Mouse (Mus musculus) cerebellum, postnatal 14 days (tissue): ENCODE data around the gene Mcfd2.

Experiments
- DNase-seq, 2 experiments: peaks; one replicate each; pipeline ENCODE4 v3.0.0; 2021; ENCODE audit warnings: mixed read lengths in 2 of 2

Gene Mcfd2

DNA sequence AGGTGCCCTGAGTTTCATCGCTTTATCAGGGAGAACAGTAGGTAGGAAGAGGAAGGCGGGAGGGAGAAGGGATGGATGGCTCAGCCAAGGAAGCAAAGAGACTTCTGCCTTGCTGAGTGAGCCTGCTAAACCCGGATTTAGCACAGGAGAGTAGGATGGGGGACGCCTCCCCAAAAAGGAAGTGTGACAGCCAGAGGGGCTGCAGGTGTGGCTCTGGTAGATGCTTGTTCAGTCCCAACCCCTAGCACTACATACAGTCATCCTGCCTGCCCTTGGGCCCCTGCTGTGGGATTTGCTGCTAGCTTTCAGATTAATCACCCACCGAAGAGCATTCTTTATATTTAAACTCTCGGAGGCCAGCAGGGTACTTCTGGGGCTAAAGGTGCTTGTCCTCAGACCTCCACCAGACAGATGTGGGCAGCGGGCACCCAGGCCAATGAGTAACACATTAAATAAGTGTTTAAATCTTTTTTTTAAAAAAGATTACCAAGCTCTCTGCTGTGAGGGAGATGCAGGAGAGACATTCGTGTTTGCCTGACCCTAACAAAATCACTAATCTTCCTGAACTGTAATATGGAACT is 21.6 kb upstream of the Mcfd2 start:
- DNase-seq: no peak

DNA sequence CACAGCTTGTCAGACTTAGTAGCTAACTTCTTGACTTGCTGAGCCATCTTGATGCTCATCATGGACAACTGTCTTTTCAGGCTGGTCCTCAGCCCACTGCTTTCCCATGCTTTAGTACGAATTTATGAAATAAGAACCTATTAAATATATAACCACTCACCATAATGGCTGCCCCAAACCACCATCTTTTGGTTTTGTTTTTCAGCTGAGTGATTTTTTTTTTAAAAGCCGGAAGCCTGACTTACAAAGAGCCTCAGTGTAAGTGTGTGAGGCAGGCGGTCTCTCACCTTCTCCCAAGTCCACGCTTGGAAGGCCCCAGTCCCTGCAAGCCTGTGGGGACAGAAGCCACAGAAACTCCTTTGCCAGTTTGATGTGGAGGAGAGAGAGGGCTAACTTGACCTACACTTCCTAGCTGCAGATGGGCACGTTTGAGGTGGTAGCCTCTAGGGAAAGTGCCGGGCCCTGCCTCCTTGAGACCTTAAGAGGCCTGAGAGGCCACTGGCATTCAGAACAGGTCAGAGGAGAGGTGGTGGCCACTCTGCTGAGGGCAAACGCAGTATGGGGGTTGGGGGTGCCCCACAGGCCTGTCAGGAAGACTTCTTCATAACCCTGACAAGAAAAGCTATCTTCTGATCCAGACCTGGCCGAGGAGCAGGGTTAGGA is 20.9 kb upstream of the Mcfd2 start:
- no peak for DNase-seq

DNA sequence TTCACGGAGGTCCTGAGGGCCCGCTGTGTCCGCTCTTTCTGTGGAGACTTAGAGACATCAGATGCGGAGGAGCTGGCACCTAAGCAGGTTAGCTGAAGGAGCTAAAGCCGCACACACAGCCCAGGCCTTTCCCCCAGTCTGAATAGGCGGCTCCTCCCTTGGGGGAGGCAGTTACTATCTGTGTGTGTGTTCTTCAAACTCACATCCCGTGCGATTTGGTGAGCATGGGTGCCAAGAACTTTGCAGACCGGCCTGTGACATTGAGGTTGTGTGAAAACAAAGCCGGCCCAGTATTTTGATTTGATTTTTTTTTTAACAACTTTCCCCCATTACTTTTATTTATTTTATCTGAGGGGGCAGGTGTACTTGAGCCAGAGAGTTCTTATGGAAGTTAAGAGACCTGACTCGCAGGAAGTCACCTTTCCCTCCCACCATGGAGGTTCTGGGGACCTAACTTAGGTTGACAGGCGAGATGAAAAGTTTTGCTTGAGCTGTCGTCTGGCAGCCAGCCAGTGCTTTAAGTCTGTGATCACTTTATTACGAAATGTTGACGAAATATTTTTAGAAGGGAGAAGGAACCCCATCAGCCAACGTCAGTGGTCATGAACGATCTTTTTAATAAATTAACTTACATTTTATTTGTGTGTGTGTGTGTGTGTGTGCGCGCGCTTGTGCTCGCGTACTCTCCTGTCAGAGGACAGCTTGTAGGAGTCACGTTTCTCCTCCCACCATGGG is 20.2 kb upstream of the Mcfd2 start:
- no peak for DNase-seq

DNA sequence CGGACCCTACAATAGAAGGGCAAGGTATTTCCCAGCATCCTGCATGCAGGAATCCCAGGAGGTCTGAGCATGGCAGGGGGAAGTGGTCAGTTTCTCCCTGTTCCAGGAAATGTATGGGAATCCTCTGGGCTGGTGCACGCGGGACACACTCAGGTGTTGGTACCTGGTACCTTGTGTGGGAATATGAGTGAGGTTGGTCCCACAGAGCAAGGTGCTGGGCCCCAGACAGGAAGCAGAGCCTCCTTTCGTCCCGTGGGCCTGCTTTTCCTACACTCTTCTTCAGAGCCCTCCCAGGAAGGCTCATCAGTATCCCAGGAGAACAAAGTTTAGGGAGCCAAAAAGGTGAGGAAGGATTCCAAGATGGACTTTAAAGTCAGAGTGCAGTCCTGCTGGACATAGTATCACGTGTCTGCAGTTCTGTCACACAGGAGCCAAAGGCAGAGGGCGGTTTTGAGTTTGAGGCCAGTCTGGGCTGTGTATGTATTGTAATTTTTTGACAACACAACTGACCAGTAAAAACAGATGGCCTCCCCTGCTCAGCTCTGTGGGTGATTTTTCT is 18.8 kb upstream of the Mcfd2 start:
- DNase-seq: no peak

DNA sequence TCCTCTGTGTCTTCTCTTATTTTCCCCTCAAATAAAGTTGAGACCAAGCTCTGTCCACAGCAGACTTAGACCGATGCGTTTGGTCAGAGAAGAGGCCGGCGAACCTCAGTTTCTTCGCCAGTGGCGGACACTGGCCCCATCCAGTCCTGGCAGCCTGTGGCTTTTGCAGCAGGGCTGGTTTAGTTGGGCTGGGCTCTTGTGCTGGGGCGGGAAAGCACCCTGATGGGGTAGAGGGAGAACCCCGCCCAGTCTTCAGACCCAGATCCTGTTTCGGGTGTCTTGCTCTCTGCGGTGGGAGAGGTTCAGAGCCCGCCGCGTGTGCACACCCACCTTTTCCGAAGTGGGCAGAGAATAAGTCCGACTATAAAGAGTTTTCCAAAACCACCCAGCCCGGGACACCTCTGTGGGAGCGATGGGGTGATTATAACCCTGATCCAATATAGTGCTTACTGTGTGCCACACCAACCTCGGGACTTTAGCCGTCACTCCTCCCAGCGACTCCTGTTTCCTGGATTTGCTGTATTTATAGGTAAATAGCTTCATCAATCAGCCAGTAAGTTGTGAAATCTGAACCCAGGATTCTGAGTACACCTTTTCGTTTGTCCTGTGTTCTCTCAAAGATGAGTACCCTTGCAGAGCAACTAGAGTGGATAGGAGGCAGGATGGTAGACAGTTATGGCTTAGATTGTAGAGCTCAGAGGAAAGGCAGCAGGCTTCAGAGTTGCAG is 18.2 kb upstream of the Mcfd2 start:
- no peak for DNase-seq

DNA sequence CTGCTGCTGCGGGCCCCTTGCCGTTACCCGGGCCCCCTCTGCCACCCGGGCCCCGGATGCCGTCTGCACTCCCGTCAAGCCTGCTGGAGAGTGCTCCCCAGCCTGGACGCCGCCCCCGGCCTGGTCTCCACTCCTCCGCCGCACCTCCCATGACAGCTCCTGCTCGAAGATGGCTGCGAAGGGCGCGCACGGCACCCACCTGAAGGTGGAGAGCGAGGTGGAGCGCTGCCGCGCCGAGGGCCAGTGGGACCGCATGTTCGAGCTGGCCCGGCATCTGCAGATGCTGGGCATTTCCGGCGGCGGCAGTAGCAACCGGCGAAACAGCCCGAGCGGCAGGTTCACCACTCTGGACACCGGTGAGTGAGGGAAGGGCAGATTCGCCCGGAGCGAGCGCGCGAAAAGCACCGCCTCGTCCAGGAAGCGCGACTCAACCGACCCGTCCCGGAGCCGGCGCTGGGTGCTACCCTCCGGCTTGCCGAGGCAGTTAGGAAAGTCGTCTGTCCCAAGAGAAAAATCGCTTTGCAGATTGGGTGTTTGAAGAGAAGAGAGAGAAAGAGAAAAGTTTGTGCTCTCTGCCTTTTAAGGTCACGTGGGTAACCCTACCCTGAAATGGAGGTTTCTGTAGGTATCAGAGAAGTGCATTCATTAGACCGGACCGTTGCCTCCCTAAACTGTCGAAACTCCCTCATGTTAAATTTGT is 17.5 kb upstream of the Mcfd2 start:
- peak; percentile 40 to 43 for DNase-seq

DNA sequence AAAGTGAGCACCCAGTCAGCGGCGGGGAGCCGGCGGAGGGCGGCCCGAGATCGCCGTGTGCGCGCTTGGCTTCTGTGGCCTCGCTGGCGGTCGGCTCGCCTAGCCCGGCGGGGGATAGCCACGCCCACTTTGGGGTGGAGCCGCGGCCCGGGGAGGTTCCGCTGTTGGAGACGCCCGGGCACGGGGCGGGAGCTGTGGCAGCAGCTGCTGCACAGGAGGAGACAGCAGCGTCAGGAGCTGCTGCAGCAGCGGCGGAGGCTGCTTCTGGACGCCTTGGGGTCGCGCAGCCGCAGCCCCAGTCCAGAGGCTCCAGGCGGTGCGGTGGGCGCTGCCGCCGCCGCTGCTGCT is 16.9 kb upstream of the Mcfd2 start, which contains the start of gene Ttc7:
TSS of gene Ttc7 (plus strand) at position 181 of the 348 bp plus-strand sequence.
- DNase-seq: peak; percentile 78 to 81

DNA sequence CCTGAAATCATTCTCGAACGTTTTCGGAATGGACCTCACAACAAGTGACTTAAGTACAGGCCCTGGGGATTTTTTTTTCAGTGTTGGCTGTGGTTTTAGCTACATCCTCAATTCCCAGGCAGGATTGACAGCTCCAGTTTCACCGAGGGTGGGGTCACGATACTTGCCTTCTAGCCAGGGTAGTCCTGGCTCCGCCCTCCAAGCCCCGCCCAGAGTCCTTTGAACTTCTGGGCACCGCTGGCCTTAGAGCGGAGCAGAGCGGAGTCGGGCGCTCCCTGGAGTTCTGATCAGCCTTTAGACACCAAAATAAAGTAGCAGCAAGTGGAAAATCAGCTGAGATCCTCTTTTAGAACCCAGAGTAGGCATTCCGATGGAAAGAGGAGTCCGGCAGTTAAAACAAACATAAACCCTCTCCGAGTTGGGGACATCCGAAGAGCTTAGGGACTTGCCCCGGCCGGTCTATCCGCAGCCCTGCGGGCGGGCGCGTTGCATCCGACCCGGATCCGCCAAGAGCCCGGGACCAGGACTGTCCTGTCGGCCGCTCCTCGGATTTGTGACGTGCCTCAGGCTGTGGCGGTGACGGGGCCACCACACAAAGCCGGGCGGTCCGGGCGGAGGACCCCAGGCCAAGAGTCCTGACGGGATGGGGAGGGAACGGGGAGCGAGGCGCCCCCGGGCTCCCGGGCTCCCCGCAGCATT is 16.4 kb upstream of the Mcfd2 start:
- DNase-seq: peak; percentile 34 to 36

DNA sequence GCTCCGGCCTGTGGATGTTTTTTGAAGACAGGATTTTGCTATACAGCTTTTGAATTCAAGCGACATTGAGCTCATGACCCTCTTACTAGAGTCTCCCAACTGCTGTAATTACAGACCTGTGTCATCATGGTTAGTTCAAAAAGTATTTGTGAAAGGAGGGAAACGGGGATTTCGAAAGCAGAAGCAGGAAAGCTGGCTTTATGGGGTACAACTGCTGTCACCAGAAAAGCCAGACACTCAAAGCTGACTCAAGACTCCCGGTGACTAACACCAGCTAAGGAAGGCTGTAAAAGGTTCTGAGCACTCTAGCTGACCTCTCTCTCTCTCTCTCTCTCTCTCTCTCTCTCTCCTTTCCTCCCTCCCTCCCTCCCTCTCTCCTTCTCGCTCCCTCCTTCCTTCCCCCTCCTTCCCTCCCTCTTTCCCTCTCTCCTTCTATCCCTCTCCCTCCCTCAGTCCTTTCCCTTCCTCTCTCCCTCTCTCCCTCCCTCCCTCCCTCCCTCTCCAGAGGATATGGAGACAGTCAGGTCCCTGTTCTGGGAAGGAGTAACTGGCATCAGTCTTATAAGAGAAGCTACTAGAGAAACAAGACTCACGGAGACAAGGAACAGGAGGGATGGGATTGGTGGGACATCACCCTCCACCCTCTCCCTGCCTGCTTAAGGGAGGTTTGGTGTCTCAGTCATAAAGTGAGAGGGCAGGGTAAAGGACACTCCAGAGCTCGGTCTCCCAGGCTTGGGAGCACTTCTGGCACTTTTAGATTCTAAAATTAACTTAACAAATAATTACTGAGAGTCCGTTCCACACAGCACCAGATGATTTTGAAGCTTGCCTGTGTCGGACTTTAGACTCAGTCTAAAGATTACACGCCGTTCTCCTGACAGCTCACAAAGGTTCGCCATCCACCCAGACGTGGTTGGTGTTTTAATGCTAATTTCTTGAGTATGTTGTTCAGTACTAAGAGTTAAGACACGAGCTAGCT is 9.9 kb upstream of the Mcfd2 start:
- no peak for DNase-seq

DNA sequence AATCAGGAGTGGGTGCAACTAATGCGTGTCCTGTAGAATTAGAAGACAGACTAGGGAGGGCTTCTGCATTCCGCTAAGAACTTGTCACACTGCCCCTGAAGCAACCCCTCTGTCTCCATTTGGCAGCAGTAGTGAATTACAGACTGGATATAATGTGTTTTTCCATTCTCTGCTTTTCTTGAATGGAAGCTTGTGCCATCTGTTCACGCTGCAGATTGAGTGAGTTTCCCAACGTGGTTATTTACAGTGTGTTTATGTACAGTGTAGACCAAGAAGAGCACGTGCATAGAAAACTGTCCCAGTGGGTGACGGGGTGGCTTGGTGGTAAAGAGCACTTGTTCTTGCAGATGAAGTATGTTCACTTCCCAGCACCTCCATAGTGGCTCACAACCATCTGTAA is 3.7 kb upstream of the Mcfd2 start:
- no peak for DNase-seq

DNA sequence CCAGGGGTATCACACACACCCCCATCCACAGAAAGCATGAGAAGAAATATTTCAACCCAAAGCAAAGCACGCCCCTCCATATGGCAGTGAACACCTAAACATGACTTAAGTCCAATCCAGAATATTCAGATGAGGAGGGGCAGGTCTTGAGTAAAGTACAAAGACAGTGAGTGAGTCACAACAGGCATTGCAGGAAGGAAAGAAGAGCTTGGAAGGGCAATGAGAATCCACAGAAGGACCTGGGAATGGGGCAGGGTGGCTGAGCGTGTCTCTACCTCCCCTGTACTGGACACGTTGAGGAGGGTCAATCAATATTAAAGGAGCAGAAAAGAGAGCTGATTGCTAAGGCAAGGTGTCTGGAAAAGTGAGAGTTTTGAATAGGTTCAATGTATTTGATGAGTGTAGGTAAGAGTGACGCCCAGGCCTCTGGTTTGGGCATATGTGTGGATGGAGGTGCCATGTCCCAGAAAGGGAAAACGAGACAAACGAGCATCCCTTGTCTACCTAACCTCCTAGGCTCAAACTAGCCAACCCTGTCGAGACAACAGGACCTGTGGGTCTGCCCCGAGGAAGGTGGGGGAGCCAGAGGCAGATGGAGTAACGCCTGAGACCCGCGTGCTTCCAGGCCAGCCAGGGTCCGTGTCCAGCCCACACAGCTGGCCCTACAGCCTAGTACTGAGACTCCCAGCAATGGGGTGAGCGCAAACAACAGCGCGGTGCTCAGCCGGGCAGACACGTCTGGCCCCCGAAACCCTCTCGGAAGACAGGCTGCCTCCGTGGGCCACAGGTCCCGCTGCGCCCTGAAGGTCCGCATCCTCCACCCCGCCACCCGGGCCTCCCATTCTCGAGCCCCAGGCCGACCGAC is 576 bp downstream of the Mcfd2 start:
- DNase-seq: no peak

DNA sequence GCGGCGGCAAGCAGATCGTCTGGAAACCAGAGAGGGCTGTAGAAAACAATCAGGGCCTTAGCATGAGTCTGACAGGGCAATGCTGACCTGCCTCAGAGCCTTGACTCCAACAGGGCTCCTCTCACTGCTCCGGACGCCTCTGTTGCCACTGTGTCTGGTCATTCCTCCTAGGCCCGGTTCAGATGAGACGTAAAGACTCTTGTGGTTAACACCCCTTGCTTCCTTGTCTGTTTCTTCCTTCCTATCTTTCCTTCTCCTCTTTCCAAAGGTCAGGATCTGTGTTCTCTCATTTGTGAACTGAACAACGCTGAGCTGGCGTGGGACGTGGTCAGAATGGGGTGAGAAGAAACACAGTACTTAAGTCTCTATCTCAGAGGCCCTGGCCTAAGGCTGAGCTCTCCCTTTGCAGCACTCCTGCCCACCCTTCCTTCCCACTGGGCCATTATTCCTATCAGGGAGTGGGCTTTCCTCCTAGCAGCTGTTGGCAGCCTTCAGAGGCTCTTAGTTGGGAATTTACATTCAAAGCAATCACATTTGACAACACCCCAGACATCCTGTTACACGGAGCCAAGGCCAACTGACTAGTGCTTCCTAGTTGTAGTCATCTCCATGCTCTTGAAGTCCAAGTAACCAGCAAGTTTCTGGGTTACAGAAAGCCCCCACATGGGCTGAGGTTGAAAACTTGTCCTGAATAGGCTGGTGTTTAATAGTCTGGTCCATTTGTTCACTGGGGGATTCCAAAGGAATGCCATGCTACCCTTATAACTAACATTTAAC is 1.5 kb downstream of the Mcfd2 start:
- DNase-seq: no peak

DNA sequence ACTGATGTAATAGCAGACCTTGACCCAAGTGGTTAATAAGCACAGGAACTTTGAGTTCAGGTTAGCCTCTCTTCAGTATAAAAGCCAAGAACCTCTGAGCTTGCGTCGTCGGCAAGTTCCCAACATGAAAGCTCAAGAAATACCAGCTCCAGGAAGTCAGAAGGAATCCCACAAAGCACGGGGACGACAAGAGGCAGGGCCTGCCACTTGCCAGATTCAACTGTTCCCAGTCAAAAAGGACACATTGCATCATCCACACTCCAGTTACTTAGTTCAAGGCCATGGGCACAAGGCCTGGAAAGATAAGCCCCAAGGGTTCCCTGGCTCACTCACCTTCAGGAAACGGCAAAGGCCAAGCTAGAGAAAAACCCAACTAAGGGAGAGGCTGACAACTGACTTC is 2.3 kb downstream of the Mcfd2 start:
- no peak for DNase-seq

DNA sequence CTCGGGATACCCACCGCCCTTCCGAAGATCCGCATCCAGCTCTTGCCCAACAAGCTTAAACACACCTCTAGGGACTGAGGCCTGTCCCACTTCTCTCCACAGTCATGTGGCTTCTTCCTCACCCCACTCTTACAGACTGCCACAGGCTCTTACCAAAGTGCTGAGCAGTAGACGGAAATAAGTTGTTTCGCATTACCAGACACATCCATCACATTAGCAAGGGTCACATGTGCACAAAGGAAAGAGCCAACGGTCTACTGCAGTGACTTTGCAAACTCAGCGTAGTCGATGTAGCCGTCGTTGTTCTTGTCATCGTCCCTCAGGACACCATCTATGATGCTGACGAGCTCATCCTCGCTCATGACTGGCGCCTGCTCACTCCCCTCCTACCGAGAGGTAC is 10.1 kb downstream of the Mcfd2 start:
- no peak for DNase-seq

DNA sequence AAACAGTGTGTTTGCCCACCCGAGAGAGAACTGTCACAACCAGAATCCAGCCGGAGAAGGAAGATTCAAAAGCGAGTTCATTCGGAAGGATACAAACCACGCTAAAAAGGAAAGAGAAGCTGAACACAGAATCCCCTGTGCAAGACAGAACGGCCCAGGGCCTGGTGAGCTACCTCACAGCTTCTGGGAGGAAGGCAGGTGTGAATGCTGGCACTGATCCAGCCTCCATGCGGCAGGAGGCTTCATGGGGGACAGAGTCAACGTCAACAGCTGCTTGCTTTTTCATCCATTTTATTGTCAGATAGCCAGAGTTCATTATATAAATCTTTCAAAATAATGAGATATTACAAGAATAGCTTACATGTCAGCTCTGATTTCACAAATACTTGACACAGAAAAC is 11.4 kb downstream of the Mcfd2 start:
- DNase-seq: peak in 1 of 2 experiments; percentile 31

DNA sequence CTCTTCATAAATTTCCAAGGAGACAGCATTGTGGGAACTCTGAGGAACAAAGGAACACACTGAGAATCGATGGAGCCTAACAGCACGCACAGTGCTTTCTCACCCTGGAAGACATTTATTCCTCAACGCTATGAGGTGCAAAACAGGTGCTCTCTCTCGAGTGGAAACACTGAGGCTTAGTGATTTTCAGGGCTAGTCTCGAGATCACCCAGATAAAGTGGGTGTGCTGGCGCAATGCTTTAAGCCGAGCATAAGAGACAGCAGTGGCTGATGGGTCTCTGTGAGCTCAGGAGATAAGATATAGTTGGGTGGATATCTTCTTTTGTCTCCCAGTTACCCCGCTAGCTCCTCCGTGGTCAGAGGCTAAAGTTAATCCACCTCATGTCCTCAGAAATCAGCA is 19.6 kb downstream of the Mcfd2 start:
- DNase-seq: no peak

DNA sequence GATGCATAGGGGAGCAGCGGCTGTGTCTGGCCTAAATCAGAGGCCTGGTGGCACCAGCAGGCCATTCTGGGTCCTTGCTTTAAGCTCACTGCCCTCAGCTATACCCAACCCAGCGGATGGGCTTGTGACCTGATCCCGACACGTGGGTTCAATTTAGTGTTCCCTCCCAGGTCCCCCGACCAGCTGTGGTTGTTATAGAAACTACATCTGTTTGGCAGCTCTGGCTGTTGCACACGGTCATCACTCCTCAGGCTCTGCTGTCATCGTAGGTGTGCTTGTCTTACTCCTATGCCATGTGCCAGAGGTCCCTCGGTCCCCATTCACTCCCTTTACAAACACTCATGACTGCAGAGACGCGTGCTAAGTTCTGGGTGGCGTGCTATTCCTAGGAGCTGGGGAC is 27.9 kb downstream of the Mcfd2 start:
- no peak for DNase-seq

DNA sequence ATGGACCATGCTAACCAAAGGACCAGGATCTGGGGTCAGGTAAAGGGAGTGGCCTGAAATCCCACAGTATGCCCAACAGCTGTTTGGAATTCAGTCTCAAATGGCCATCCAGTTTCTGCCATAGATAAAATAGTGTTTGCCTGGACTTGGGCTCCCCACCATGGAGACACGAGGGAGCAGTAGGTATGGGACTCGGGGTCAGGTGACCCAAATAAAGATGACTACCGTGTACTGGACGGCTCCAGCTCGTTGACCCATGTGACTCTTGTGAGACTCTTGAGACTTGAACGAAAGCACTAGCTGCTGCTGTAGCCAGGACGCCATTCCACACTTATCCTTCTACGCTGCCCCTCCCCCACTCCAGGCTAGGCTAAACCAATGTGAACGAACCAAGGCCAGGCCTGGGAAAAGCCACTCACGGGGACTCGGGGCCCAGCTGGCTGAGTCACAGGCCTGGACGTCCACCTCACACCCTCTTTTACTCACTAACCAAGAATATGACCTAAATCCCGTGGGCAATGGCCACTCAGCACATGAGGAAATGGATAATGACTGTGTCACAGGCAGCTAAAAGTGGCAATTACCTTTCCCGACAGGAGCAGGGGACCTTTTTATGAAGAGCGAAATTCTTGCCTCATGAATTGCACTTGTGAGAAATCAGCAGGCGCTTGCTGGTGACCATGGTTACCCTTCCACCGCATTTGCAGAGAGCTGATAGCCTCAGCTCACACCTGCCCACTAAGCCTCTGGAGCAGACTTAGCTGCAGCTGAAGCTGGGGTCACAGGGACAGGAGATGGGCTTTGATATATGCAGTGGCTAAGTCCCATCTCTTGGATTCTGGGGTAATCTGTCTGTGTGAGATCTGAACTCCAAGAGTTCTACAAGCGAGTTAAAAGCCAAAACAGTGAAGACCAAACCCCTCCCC is 28.7 kb downstream of the Mcfd2 start:
- peak in 1 of 2 experiments; percentile 46 for DNase-seq
